Mouse (Mus musculus): ENCODE results near the gene A930018P22Rik. TPM values are rescaled to one million over a fixed set of nuclear protein-coding genes. Genes with fewer than 3 reads are reported as not detected.
"Not testable (repeated sequence)": the region's sequence is repeated elsewhere in the genome, so short reads cannot be mapped to it uniquely, and the experiment has no call there.

A930018P22Rik gene
- total RNA-seq (2021), result not detected
- long read RNA-seq, result 0 reads

GRCm38 (mm10) chr2:104122505-104123378 is at the start of gene A930018P22Rik:
A930018P22Rik (plus strand) TSS chr2:104122769.
- peak; percentile 79 to 87 for DNase-seq (ENCODE audit: low spot score in 2 of 2)

- DNase-seq (ENCODE audit: low spot score in 2 of 2), result not testable (repeated sequence)
Observed at GRCm38 (mm10) chr2:104078285-104078684, 44.3 kb upstream of the A930018P22Rik start.

GRCm38 (mm10) chr2:104081436-104082050 is 41.0 kb upstream of the A930018P22Rik start:
- DNase-seq (ENCODE audit: low spot score in 2 of 2), result not testable (repeated sequence)

GRCm38 (mm10) chr2:104082474-104082873 is 40.1 kb upstream of the A930018P22Rik start:
- no peak for DNase-seq (ENCODE audit: low spot score in 2 of 2)

- not testable (repeated sequence) for DNase-seq (ENCODE audit: low spot score in 2 of 2)
Observed at GRCm38 (mm10) chr2:104084027-104084426, 38.5 kb upstream of the A930018P22Rik start.

- DNase-seq (ENCODE audit: low spot score in 2 of 2), result not testable (repeated sequence)
Observed at GRCm38 (mm10) chr2:104087562-104087961, 35.0 kb upstream of the A930018P22Rik start.

GRCm38 (mm10) chr2:104093305-104093704 is 29.3 kb upstream of the A930018P22Rik start:
- DNase-seq (ENCODE audit: low spot score in 2 of 2), result no peak

- peak; percentile 33 to 46 for DNase-seq (ENCODE audit: low spot score in 2 of 2)
Observed at GRCm38 (mm10) chr2:104095741-104096213, 26.8 kb upstream of the A930018P22Rik start, which contains the start of gene Cd59a. Cd59a (plus strand) TSS chr2:104095801.

GRCm38 (mm10) chr2:104096256-104096655 is 26.3 kb upstream of the A930018P22Rik start:
- DNase-seq (ENCODE audit: low spot score in 2 of 2), result no peak

- not testable (repeated sequence) for DNase-seq (ENCODE audit: low spot score in 2 of 2)
Observed at GRCm38 (mm10) chr2:104096796-104097195, 25.8 kb upstream of the A930018P22Rik start.

GRCm38 (mm10) chr2:104097396-104097795 is 25.2 kb upstream of the A930018P22Rik start:
- not testable (repeated sequence) for DNase-seq (ENCODE audit: low spot score in 2 of 2)

- no peak for DNase-seq (ENCODE audit: low spot score in 2 of 2)
Observed at GRCm38 (mm10) chr2:104098529-104099230, 23.9 kb upstream of the A930018P22Rik start.

- DNase-seq (ENCODE audit: low spot score in 2 of 2), result no peak
Observed at GRCm38 (mm10) chr2:104099231-104099585, 23.4 kb upstream of the A930018P22Rik start.

- no peak for DNase-seq (ENCODE audit: low spot score in 2 of 2)
Observed at GRCm38 (mm10) chr2:104099946-104100345, 22.6 kb upstream of the A930018P22Rik start.

- DNase-seq (ENCODE audit: low spot score in 2 of 2), result no peak
Observed at GRCm38 (mm10) chr2:104104800-104105199, 17.8 kb upstream of the A930018P22Rik start.

- not testable (repeated sequence) for DNase-seq (ENCODE audit: low spot score in 2 of 2)
Observed at GRCm38 (mm10) chr2:104109021-104109420, 13.5 kb upstream of the A930018P22Rik start.

- no peak for DNase-seq (ENCODE audit: low spot score in 2 of 2)
Observed at GRCm38 (mm10) chr2:104109528-104109927, 13.0 kb upstream of the A930018P22Rik start.

GRCm38 (mm10) chr2:104110031-104110430 is 12.5 kb upstream of the A930018P22Rik start:
- DNase-seq (ENCODE audit: low spot score in 2 of 2), result no peak

- DNase-seq (ENCODE audit: low spot score in 2 of 2), result not testable (repeated sequence)
Observed at GRCm38 (mm10) chr2:104111170-104111797, 11.3 kb upstream of the A930018P22Rik start.

GRCm38 (mm10) chr2:104113563-104113962 is 9.0 kb upstream of the A930018P22Rik start:
- DNase-seq (ENCODE audit: low spot score in 2 of 2), result not testable (repeated sequence)

GRCm38 (mm10) chr2:104114898-104115297 is 7.7 kb upstream of the A930018P22Rik start:
- no peak for DNase-seq (ENCODE audit: low spot score in 2 of 2)

Data from layer of hippocampus, postnatal 10 days (tissue).